Mouse (Mus musculus) MEL (cell line): ENCODE measurements at regions not wholly inside any gene's neighbourhood (a gene's known extent, or its start where the extent isn't known, plus 50 kb on each side); places are given as distances from the start of the nearest gene placed in this dataset.

Source experiments
- DNase-seq: peaks from one replicate; pipeline ENCODE4 v3.0.0; 2011; ENCODE audit warnings: low read depth, low spot score
- H3K27ac ChIP-seq: 2 replicates; pipeline ENCODE4 v1.5.1; 2012; ENCODE audit warnings: low read depth, mild to moderate bottlenecking, control low read depth, low read length, moderate library complexity; ENCODE audit not compliant: control insufficient read depth
- H3K27me3 ChIP-seq, 2 experiments: fragments of 150-350 bp in 1 of 2; sonication (generic) in 1 of 2; 2 replicates each; pipeline ENCODE4 v1.6.1; 2012; ENCODE audit warnings: low read length in 2 of 2, mild to moderate bottlenecking in 2 of 2, improper control_type of control experiment in 1 of 2, moderate library complexity in 1 of 2; ENCODE audit not compliant: insufficient read depth in 2 of 2, control insufficient read depth in 1 of 2
- H3K36me3 ChIP-seq, 2 experiments: 2 replicates each; pipeline ENCODE4 v1.6.1; 2012 to 2014; ENCODE audit warnings: low read length in 2 of 2, improper control_type of control experiment in 1 of 2, inconsistent platforms in 1 of 2, mild to moderate bottlenecking in 1 of 2; ENCODE audit not compliant: insufficient read depth in 2 of 2, control insufficient read depth in 1 of 2
- H3K4me1 ChIP-seq, 2 experiments: fragments of 150-350 bp in 1 of 2; sonication (generic) in 1 of 2; 2 replicates each; pipeline ENCODE4 v1.6.1; 2012; ENCODE audit warnings: low read length in 2 of 2, improper control_type of control experiment in 1 of 2, mild to moderate bottlenecking in 1 of 2; ENCODE audit not compliant: insufficient read depth in 2 of 2, control insufficient read depth in 1 of 2
- H3K4me3 ChIP-seq, 2 experiments: fragments of 150-350 bp in 1 of 2; sonication (generic) in 1 of 2; 2 replicates each; pipeline ENCODE4 v1.5.1; 2012; ENCODE audit warnings: low read depth in 2 of 2, low read length in 2 of 2, mild to moderate bottlenecking in 2 of 2, moderate library complexity in 2 of 2, control low read depth in 1 of 2, improper control_type of control experiment in 1 of 2; ENCODE audit not compliant: control insufficient read depth in 1 of 2, insufficient read depth in 1 of 2
- H3K79me2 ChIP-seq: 2 replicates; pipeline ENCODE4 v1.6.1; 2012; ENCODE audit warnings: mild to moderate bottlenecking, low read length, moderate library complexity; ENCODE audit not compliant: control insufficient read depth, poor library complexity, insufficient read depth
- H3K9ac ChIP-seq: 2 replicates; pipeline ENCODE4 v1.6.1; 2012; ENCODE audit warnings: low read depth, mild to moderate bottlenecking, control low read depth, low read length, moderate library complexity; ENCODE audit not compliant: control insufficient read depth, poor library complexity, severe bottlenecking
- H3K9me3 ChIP-seq: fragments of 150-350 bp; sonication (generic); replicated peaks from 2 replicates; pipeline ENCODE4 v1.6.1; 2012; ENCODE audit warnings: mild to moderate bottlenecking, low read length, improper control_type of control experiment, moderate library complexity; ENCODE audit not compliant: insufficient read depth
- BHLHE40 ChIP-seq: IDR thresholded peaks from 2 replicates; pipeline ENCODE4 v1.6.1; 2012; ENCODE audit warnings: low read depth, mild to moderate bottlenecking, inconsistent platforms, low read length, improper control_type of control experiment, borderline replicate concordance
- CHD2 ChIP-seq: IDR thresholded peaks from 2 replicates; pipeline ENCODE4 v1.6.1; 2011; ENCODE audit warnings: low read length, improper control_type of control experiment
- CTCF ChIP-seq, 3 experiments: IDR thresholded peaks in 2 of 3; conservative IDR thresholded peaks in 1 of 3; 2 replicates each; pipeline ENCODE4 v1.5.1; 2011 to 2012; ENCODE audit warnings: low read length in 3 of 3, low read depth in 2 of 3, mild to moderate bottlenecking in 2 of 3, improper control_type of control experiment in 1 of 3, inconsistent platforms in 1 of 3, mixed read lengths in 1 of 3, moderate library complexity in 1 of 3; ENCODE audit not compliant: control insufficient read depth in 1 of 3, insufficient read depth in 1 of 3, poor library complexity in 1 of 3, severe bottlenecking in 1 of 3
- E2F4 ChIP-seq: IDR thresholded peaks from 2 replicates; pipeline ENCODE4 v1.6.1; 2011; ENCODE audit warnings: low read depth, low read length, improper control_type of control experiment, borderline replicate concordance
- EP300 ChIP-seq, 2 experiments: IDR thresholded peaks; 2 replicates each; pipeline ENCODE4 v1.6.1; 2011; ENCODE audit warnings: improper control_type of control experiment in 2 of 2, low read length in 2 of 2, low read depth in 1 of 2, mild to moderate bottlenecking in 1 of 2
- GABPA ChIP-seq: IDR thresholded peaks from 2 replicates; pipeline ENCODE4 v1.6.1; 2012; ENCODE audit warnings: low read depth, mild to moderate bottlenecking, inconsistent platforms, low read length, improper control_type of control experiment, moderate library complexity
- JUND ChIP-seq: IDR thresholded peaks from 2 replicates; pipeline ENCODE4 v1.6.1; 2011; ENCODE audit warnings: low read depth, mild to moderate bottlenecking, improper control_type of control experiment, low read length
- MAFK ChIP-seq: IDR thresholded peaks from 2 replicates; pipeline ENCODE4 v1.6.1; 2011; ENCODE audit warnings: low read depth, mild to moderate bottlenecking, low read length, improper control_type of control experiment, borderline replicate concordance
- MAX ChIP-seq: IDR thresholded peaks from 2 replicates; pipeline ENCODE4 v1.6.1; 2011; ENCODE audit warnings: low read length, improper control_type of control experiment
- MEF2A ChIP-seq: IDR thresholded peaks from 2 replicates; pipeline ENCODE4 v1.6.1; 2014; ENCODE audit warnings: low read depth, mild to moderate bottlenecking, inconsistent platforms, low read length, improper control_type of control experiment; ENCODE audit not compliant: poor library complexity, insufficient replicate concordance, severe bottlenecking; ENCODE audit errors: extremely low read depth
- MYB ChIP-seq: IDR thresholded peaks from 2 replicates; pipeline ENCODE4 v1.6.1; 2011; ENCODE audit warnings: mild to moderate bottlenecking, low read depth, low read length, improper control_type of control experiment
- MYC ChIP-seq: IDR thresholded peaks from 2 replicates; pipeline ENCODE4 v1.6.1; 2011; ENCODE audit warnings: low read depth, mild to moderate bottlenecking, low read length, improper control_type of control experiment, moderate library complexity
- NRF1 ChIP-seq: IDR thresholded peaks from 2 replicates; pipeline ENCODE4 v1.6.1; 2014; ENCODE audit warnings: low read depth, mild to moderate bottlenecking, inconsistent platforms, low read length, improper control_type of control experiment, moderate library complexity; ENCODE audit not compliant: poor library complexity, insufficient read depth, severe bottlenecking
- POLR2AphosphoS2 ChIP-seq: IDR thresholded peaks from 2 replicates; pipeline ENCODE4 v1.6.1; 2011; ENCODE audit warnings: low read length, improper control_type of control experiment
- POLR2AphosphoS5 ChIP-seq: IDR thresholded peaks from 2 replicates; pipeline ENCODE4 v1.6.1; 2012; ENCODE audit warnings: low read depth, borderline replicate concordance, mild to moderate bottlenecking, inconsistent platforms, low read length, moderate library complexity, mixed read lengths
- SMC3 ChIP-seq: IDR thresholded peaks from 2 replicates; pipeline ENCODE4 v1.6.1; 2011; ENCODE audit warnings: low read depth, low read length, improper control_type of control experiment
- TBP ChIP-seq: IDR thresholded peaks from 2 replicates; pipeline ENCODE4 v1.8.0; 2011; ENCODE audit warnings: low read depth, low read length, improper control_type of control experiment
- TCF12 ChIP-seq: IDR thresholded peaks from 2 replicates; pipeline ENCODE4 v1.6.1; 2014; ENCODE audit warnings: low read depth, mild to moderate bottlenecking, inconsistent platforms, low read length, improper control_type of control experiment, moderate library complexity
- UBTF ChIP-seq: IDR thresholded peaks from 2 replicates; pipeline ENCODE4 v1.6.1; 2012; ENCODE audit warnings: low read depth, mild to moderate bottlenecking, inconsistent platforms, low read length, improper control_type of control experiment, moderate library complexity, borderline replicate concordance; ENCODE audit not compliant: insufficient read depth
- USF2 ChIP-seq, 2 experiments: IDR thresholded peaks; 2 replicates each; pipeline ENCODE4 v1.6.1; 2011 to 2012; ENCODE audit warnings: improper control_type of control experiment in 2 of 2, low read length in 2 of 2, borderline replicate concordance in 1 of 2, inconsistent platforms in 1 of 2, low read depth in 1 of 2, mild to moderate bottlenecking in 1 of 2; ENCODE audit not compliant: insufficient read depth in 1 of 2
- ZC3H11A ChIP-seq: IDR thresholded peaks from 2 replicates; pipeline ENCODE4 v1.6.1; 2012; ENCODE audit warnings: low read depth, mild to moderate bottlenecking, inconsistent platforms, low read length, improper control_type of control experiment
- ZNF384 ChIP-seq: IDR thresholded peaks from 2 replicates; pipeline ENCODE4 v1.6.1; 2012; ENCODE audit warnings: low read depth, mild to moderate bottlenecking, inconsistent platforms, low read length, improper control_type of control experiment

DNA sequence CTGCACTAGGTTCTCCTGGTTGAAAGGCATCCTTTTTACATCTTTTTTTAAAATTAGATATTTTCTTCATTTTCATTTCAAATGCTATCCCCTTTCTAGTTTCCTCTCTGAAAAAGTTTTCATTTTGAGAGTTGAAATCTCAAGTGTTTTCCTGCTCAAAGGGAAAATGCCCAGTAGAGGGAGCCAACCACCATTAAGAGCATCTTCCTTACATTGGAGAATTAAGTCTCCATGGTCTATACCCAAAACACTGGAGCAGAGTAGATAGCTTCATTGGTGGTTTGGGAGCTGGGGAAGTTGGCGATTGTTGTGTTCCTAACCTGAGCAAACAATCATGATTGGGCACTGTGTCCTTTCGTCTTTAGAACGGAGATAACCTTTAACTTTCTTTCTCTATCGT lies 483.8 kb upstream of the Tnc start:
- TF ChIP-seq CTCF (IDR thresholded peaks at IDR 0.05 in 2 of 3, conservative IDR thresholded peaks at IDR 0.05 in 1 of 3; ENCODE audit: control insufficient read depth in 1 of 3, insufficient read depth in 1 of 3, low read depth in 2 of 3, low read length in 3 of 3, poor library complexity in 1 of 3, severe bottlenecking in 1 of 3) (peak in 1 of 3 experiments; percentile 21; a peak in 1 of 6 replicates), TBP (no peak), JUND (no peak), E2F4 (no peak), UBTF (no peak)
- H3K27me3 ChIP-seq: no peaks in the 10 kb centered on the region
- peak; percentile 9 for DNase-seq
- H3K4me1 ChIP-seq: no peaks in the 10 kb centered on the region
- no peak overlapping the region for H3K9ac ChIP-seq
- no peak overlapping the region for H3K27ac ChIP-seq
- H3K79me2 ChIP-seq: no peaks in the 10 kb centered on the region
- H3K4me3 ChIP-seq: no peak overlapping the region
- no peaks in the 10 kb centered on the region for H3K36me3 ChIP-seq
- H3K9me3 ChIP-seq: no peaks in the 10 kb centered on the region

DNA sequence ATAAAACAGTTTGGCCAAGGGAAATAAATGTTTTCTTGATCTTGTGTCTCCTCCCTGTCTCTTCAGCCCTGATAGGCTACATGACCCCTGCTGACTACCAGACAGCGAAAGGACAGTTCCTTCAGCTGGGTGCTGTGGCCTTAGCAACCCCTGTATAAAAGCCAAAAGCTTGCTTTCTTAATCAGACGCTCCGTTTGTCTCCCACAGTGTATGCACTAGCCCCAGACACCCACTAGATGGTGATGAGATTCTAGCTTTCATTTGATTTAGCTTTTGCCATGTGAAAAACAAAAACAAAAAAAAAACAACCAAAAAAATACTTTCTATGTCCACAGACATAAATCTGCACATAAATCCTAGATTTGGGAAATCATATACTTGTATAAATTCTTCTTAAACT lies 486.2 kb upstream of the Tnc start:
- no peaks in the 10 kb centered on the region for H3K36me3 ChIP-seq
- TF ChIP-seq MAX: no peak
- TF ChIP-seq GABPA: no peak
- TF ChIP-seq MEF2A: no peak
- no peak for TF ChIP-seq CHD2
- no peak for TF ChIP-seq CTCF (IDR thresholded peaks at IDR 0.05 in 2 of 3, conservative IDR thresholded peaks at IDR 0.05 in 1 of 3; ENCODE audit: control insufficient read depth in 1 of 3, insufficient read depth in 1 of 3, low read depth in 2 of 3, low read length in 3 of 3, poor library complexity in 1 of 3, severe bottlenecking in 1 of 3)
- TF ChIP-seq JUND: no peak
- TF ChIP-seq NRF1: no peak
- H3K27me3 ChIP-seq: no peaks in the 10 kb centered on the region
- no peak overlapping the region for H3K4me3 ChIP-seq
- H3K9me3 ChIP-seq: no peaks in the 10 kb centered on the region
- no peaks in the 10 kb centered on the region for H3K79me2 ChIP-seq
- H3K9ac ChIP-seq: no peak overlapping the region
- no peak for DNase-seq
- H3K4me1 ChIP-seq: no peaks in the 10 kb centered on the region
- H3K27ac ChIP-seq: no peak overlapping the region

DNA sequence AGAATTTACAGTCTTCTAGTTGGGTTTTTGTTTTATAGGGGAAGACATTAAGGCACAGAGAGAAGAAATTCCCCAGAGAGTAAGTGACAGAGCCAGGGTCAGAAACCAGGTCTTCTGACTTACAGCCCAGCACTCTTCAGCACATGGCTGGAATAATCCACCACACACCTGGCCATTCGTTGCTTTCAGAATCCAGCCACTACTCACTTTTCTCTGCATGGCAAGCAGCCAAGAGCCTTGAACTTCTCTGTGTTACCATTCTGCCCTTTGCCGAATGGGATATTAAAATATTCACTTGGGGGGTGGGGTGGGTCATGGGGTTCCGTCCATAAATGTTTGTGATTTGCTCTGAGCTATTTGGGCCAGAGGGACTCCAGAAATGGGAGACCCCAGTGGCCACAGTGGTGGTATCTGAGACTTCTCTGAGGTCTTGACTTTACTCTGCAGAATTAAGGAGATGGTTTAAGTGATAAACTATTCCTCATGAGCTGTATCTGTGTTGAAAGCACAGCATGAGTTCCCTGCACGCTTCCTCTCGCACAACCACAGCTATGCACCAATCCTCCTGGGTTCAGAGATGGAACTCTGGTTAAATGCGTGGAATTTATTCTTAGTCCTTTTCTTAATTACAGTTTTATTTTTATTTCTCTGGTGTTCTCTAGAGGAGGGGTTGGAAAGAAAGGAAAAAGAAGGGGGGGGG lies 488.9 kb upstream of the Tnc start:
- H3K4me1 ChIP-seq: no peaks in the 10 kb centered on the region
- H3K27ac ChIP-seq: no peak overlapping the region
- H3K79me2 ChIP-seq: no peaks in the 10 kb centered on the region
- H3K36me3 ChIP-seq: no peaks in the 10 kb centered on the region
- no peak for TF ChIP-seq MEF2A
- no peak for TF ChIP-seq JUND
- TF ChIP-seq EP300 (IDR thresholded peaks at IDR 0.05; ENCODE audit: low read depth in 1 of 2, low read length in 2 of 2): no peak
- TF ChIP-seq POLR2AphosphoS5: no peak
- TF ChIP-seq ZNF384: no peak
- TF ChIP-seq TCF12: no peak
- no peak for TF ChIP-seq SMC3
- no peak for TF ChIP-seq MYC
- no peak for TF ChIP-seq BHLHE40
- no peak for TF ChIP-seq POLR2AphosphoS2
- no peak for TF ChIP-seq ZC3H11A
- TF ChIP-seq MAFK: no peak
- no peak for TF ChIP-seq CHD2
- no peak for TF ChIP-seq MYB
- TF ChIP-seq USF2 (IDR thresholded peaks at IDR 0.05; ENCODE audit: borderline replicate concordance in 1 of 2, insufficient read depth in 1 of 2, low read depth in 1 of 2, low read length in 2 of 2): no peak
- no peak for DNase-seq
- no peaks in the 10 kb centered on the region for H3K9me3 ChIP-seq
- no peak overlapping the region for H3K9ac ChIP-seq
- H3K4me3 ChIP-seq: no peak overlapping the region
- no peaks in the 10 kb centered on the region for H3K27me3 ChIP-seq
